Mouse (Mus musculus) cerebellum, adult 9-11 months (tissue): Measurements from ENCODE around the gene Naif1.
A peak's percentile ranks its signal among the peaks of the same experiment; 100 is the strongest.

Source experiments
- DNase-seq: peaks from one replicate; pipeline ENCODE4 v3.0.0; 2022

Gene Naif1

DNA sequence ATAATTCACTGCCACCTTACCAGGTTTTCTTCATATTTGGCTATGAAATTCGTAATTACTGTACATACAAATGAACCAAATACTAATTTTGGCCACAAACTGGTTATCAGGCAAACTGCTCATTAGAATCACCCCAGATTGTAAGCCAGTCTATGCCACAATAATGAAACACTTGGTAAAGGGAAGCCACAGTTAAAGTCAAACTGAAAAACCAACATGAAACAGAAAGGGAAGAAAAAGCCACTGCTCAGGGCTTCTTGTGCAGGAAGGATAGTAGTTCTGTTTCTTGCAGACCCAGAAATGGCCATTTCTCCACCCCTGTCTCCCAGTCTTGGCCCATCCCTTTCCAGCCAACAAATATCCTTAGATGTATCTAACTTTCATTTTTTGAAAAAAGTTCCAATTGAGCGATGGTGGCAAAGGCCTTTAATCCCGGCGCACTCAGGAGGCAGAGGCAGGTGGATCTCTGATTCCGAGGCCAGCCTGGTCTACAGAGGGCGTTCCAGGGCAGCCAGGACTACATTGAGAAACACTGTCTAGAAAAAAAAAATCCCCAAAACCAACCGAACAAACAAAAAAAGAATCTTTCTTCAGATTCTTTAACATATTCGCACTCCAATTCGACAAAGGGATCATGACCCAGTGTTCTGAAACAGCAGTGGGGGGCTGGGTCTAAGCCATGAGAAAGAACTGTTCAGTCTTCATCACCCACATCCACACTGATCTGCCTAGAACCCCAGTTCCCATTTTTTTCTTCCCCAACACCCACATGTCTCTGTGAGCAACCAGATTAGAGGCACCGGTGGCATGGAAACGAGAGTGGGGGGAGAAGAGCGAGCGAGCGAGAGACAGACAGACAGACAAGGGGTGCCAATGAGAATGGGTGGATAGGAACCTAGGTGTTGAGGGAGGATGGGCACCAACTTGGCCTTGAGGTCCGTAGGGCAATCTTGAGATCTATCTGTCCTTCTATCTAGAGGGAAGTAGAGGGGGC lies at the start of gene Naif1:
Gene Naif1, plus strand, starts transcription at position 697 of the 994 bp plus-strand sequence.
- DNase-seq, result peak; percentile 57

DNA sequence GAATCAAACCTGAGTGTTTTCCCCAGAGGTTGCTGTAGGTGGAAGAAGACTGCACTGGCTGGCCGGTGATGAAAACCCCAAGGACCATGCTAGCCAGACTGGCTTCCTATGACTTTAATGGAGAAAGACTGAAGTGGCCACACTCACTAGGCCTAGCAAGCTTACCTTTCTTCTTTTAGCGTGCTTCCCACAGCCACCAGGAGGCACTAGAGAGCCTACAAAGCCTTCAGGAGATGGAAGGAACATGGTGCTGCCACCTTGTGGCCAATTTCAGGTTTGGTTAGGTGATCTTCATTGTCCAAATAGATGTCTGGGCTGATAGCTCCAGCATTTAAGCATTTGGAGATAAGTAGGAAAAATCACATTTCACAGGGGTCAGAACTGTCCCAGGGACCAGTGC lies 45.6 kb upstream of the Naif1 start:
- DNase-seq, result peak; percentile 91

DNA sequence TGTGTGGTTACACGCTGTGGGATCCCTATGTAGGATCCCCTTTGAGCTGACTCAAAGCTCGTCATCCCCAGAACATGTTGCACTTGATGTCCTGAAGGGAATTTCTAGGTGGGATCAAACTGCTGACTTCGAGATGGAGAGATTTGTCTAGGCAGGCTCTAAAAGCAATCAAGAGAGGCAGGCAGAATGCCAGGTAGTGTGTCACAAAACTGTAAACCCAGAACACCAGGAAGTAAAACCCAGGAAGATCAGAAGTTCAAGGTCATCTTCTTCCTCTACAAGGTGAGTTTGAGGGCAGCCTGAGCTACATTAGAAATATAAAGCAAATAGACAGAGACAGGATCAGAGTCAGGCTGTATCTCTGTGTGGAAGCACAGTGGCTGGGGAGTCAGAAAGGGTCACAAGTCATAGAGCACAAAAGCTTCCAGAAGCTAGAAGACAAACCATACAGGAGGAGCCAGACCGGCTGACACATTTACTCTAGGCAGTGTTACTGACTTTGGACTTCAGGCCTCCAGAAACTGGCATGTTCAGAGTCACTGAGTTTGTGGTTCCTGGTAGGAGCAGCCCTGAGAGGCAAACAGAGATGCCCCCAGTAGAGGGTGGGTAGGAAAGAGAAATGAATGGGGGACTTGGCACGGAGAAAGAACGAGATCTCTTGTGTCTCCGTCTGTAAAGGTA lies 43.0 kb upstream of the Naif1 start:
- DNase-seq, result no peak

DNA sequence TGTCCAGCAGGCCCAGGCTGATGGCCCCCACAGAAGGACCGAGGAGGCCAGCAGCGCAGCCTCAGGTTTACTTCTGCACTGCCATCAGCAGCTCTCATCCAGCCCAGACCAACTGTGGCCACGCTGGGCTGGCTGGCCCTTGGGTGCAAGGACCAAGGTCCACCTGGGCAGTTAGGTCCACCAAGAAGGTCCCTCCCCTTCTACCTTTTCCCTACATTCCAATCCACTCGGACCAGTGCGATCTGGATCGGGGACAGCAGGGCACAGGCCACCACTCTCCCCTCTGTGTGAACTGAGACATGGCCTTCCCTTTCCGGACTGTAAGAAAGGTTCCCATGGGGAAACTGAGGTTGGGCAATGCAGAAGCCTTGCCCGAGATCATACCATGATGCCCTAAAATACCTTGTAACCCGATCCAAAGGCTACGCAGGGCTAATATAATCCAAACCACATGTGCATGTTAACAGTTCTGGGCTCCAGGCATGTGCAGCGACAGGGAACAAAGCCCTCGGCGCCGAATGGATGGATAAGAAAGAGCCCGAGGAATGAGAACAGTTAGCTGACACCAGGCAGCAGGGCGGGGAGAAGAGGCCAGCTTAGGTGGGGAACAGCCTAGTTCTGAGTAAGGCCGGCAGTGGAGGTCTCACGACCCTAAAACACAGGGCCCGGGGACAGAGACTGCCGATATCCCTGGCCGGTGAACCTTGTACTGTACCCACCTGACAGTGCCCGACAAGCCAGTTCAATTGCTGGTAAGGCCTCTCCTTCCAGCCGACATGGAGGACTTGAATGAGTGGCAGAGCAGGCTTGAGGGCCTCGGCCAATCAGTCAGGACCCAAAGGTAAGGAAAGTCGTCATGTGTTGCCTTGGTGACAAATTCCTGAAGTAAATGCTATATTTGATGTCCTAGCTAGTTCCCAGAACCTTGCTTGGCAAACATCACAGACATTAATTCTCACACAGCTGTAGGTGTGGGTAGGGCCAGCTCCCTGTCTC lies 41.5 kb upstream of the Naif1 start:
- no peak for DNase-seq

DNA sequence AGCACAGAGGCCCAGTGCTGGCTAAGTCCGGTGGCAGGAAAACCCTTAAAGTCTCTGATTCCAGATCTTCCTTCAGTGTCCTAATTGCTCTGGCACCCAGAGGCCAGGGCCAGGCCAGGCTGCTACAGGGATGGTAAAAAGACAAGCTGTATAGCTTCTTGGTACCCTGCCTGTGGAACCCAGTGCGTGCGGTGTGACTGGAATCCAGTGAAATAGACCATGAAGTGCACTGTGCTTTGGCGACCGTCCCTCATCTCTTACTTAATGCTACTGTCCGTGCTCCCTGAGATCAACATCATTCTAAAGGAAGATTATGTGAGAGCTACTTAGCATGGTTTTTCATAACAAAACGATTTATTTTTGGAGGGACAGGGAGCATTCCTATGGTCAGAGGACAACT lies 38.9 kb upstream of the Naif1 start:
- no peak for DNase-seq

DNA sequence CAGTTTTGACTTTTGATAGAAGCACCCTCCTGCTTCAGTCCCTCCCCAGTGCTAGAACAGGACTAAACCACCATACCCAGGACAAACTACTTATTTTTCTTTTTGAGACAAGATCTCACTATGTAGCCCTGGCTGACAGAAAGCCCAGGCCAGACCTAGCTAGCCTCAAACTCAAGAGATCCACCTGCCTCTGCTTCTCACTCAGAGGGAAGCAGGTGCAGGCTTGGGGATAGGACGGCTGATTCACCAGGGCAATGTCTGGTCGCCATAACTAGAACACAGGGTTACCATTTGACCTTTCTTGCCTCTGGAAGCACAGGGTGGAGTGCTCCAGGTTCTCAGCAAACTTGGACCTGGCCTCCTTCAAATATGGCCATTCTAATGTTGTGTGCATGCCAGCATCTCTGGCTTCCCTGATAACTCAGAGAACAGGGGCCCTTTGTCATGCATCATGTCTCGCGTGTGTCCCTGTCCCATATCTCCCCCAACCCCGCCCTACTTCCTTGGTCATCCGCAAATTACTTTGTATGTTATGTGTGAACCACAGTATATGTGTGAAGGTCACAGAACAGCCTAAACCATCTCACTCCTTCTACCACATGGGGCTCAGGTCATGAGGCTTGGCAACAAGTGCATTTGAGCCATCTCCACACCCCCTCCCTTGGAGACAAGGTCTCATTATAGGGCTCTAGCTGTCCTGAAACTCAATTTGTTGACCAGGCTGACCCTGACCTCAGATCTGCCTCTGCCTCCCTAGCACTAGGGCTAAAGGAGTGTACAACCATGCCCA lies 37.3 kb upstream of the Naif1 start:
- DNase-seq, result no peak

DNA sequence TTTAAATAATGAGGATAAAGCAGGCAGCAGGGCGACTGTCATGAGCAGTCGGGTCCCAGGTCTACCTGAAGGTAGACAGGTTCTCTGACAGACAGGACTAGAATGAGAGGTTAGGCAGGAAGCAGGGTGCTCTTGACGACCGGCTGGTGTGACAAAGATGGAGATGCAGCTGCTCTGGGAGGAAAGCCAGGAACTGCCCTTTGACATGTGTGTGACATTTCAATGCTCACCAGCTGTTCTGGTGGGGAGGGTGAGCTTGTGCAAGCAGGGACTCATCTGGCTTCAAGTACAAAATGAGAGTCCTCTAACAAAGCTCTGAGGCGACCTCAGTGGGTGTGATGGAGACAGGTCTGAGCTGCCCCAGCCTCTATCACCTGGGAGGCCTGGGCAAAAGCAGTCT lies 36.3 kb upstream of the Naif1 start:
- DNase-seq, result no peak

DNA sequence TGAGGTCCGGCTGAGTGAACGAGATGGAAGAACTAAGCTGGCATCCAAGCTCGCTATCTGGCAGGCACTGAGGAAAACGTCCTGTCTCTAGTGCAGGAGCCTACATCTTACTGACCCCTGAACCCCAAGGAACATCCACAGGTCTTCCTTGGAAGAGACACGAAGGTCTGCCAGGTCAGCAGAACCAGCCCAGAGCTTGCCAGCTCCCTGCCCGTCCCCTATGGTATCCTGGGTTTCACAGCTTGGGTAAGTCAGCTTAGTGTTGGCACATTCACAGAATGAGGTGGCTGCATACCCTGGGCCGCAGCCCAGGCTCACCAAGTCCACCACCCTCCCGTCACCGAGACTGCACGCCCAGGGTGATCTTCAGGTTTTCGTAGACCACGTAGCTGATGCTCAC lies 34.5 kb upstream of the Naif1 start:
- no peak for DNase-seq

DNA sequence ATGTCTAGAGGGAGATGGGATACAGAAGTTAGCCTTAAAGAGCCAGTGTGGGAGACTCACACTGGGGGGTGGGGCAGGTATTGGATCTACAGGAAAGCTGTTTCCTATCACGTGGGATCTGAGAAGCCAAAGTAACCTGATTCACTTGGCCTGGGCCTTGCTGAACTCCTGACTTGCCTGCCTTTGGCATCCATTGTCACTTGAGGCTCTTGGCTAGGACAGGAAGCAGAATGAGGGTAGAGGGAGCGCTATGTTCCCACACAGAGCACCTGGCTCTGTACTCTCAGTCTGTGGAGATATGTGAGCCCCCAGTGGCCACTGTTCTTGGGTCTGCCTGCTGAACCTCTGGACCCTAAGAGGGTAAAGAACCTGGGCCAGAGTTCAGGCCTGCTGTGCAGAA lies 33.7 kb upstream of the Naif1 start:
- no peak for DNase-seq

DNA sequence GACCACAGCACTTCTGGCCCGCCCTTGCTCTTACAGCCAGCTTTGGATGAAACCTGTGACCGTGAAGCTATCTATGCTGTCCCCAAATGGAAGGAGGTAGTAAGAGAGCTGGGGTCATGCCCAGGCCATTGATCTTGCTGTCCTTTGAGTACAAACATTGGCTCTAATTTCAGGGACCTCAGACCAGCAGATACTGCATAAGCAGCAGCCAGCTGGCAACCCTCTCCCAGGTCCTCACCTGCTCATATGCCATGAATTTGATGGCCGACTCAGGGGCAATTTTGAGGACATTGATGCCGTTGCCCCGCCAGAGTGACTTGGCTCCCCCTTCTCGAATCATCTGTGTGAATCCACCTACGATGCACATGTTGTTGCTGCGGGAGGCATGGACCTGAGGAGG lies 32.8 kb upstream of the Naif1 start:
- DNase-seq, result no peak

DNA sequence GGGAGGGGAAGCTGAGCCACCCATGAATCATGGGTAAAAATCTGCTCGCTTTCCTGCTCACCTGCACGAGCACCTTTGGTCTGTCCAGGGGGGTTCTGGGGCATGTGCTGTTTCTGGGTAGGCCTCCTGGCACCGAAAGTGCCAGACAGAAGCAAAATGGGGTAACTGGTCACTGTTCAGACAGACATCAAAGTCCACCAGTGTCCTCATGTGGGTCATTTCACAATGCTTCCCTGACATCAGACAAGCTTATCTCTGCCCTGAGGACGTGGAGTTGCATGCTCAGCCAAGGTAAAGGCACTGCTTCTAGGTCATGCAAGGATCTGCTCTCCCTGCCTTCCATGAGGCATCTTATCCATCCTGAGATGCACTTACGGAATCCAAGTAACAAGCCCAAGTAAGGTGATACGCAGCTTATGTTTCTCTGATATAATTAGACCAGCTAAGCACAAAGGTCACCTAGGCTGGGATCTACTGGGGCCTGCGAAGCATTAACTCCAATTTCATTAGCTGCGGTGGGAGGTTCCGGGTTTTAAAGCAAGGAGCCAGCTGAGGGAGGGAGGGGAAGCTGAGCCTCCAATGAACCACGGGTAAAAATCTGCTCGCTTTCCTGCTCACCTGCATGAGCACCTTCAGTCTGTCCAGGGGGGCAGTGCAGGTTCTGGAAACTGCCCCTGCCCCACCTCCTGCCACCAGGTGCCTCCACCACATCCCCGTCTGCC lies 31.7 kb upstream of the Naif1 start:
- no peak for DNase-seq

DNA sequence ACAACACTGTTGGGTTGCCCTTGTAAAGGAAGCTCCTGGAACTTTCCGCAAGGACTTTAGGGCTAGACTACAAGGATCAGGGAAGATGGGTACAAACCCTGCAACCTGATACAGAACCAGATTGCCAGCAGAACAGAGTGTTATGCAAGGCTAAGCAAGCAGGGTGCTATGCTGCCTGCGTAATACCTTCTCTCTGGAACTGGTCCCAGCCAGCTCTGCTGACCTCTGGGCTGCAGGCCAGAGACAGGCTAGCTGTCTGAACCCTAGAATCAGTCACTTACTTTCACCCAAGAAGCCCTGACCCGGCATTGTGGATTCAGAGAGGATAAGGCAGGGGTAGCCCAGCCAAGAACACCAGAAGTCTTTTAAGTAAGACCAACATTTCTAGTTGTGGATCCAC lies 30.9 kb upstream of the Naif1 start:
- DNase-seq, result peak; percentile 82

DNA sequence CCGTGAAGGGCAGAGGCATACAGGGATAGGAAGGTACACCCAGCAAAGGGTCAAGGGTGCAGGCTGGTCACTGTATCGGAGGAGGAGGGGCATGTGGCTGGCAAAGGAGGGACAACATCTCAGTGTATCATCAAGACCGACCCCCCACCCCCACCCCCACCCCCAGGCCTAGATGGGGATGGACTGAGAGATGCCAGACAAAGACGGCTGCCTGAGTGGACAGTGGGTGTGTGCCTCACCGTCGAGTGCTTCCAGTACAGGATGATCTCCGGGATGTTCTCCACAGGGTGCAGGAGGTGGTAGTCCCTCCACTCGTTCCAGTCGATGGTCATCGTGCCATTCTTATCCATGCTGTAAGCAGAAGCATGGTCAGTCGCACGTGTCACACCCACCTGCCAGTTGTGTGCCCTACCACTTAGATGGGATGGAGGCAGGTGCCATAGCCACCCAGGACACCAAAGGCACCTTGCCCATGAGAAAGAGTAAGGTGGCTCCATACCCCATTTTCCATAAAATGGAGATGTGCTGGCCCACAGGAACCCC lies 30.1 kb upstream of the Naif1 start:
- no peak for DNase-seq

DNA sequence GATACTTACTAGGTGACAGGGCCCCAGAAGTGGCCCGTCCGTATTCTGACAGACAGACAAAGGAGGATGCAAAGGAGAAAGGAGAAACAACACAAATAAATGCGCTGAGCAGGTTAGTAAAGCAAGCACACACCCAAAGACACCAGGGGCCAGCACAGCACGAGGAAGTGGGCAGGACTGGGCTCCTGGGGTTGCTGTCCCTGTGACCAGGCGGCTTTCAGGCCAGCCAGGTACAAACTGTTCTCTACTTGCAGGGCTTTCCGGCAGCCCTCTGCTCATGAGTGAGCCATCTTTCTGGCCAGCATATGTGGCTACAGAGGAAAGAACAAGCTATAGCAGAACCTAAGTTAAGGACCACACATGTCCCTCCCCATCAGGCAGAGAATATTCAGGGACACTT lies 29.6 kb upstream of the Naif1 start:
- no peak for DNase-seq

DNA sequence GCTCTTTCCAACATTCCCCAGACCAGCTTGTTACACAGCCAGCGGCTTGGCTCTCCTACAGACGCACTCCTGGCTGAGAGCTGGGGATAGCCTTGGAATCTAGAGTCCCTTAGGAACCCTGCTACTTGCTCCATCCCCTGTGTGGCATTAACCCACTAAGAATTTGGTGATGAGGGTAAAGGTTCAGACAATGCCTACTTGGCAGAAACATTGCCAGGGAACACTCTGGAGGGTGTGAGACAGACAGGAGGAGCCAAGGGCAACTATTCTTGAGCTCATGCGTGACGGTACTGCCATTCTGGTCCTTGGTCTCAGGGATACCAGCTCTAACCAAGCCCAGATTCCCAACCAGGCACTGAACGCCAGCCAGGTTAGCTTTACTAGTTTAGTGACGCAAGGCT lies 28.4 kb upstream of the Naif1 start:
- DNase-seq, result no peak

DNA sequence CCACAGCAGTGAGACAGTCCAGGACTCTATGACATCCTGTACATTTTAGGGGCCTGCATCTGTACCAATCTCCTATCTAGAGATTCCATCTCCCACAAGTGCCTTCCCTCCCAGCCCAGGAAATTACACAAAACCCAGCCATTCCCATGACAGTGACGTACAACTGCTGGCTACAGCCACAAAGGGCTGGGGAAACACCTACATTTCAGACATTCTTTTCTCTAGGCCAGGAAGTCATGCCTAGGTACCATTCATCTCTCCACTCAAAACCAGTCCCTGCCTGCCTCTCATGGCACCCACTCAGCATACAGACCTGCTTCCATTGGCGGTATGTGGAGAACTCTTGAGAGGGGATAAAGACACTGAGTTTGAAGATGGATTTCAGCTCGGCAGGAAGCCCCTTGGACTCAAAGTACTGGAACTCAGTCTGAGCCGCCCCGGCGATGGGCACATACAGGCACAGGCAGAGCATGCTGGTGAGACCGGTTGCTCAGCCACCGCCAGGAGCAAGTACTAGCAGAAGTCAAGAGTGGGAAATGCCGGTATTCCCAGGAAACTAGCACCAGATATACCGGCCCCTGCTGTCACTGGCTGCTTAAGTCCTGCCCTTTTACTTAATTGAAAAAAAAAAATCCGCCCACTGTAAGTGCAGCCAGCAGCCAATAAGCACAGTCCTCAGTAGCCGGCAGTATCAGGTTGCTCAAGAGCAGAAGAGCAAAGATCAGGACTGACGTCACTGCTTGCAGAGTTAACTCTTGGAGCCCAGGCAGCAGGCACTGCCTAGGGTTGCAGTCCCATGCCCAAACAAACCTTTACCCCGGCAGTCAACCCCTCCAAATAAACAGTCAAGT lies 26.6 kb upstream of the Naif1 start:
- DNase-seq, result peak; percentile 69

DNA sequence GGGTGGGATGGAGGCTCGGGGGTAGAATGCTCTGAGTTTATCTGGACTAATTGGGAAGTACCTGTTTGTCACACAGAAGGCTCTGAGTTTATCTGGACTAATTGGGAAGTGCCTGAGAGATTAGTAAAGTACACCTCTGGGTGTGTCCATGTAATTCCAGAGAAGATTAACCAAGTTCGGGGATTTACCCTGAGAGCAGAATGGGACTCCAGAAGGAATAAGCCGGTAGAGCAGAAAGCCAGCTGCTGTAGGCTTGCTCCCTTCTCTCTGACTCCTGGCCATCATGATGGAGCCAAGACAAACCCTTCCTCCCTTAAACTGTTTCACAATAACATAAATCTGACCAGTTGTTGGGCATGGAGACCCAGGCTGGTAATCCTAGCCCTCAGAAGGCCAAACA lies 25.5 kb upstream of the Naif1 start:
- no peak for DNase-seq

DNA sequence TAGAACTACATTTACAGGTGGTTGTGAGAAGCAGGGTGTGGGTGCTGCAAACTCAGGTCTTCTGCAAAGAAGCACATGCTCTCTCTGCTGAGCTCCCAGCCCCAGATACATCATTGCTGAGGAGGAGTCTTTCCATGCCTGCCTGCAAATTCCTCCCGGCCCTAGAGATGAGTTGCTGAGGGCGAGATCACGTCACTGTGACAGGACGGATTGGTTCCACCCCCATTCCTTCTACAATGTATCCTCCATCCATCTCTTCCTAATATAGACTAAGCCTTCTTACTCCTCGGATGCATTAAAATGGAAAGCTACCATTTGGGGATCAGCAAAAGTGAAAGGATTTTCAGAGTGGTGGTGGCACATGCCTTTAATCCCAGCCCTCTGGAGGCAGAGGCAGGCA lies 24.7 kb upstream of the Naif1 start:
- DNase-seq, result no peak

DNA sequence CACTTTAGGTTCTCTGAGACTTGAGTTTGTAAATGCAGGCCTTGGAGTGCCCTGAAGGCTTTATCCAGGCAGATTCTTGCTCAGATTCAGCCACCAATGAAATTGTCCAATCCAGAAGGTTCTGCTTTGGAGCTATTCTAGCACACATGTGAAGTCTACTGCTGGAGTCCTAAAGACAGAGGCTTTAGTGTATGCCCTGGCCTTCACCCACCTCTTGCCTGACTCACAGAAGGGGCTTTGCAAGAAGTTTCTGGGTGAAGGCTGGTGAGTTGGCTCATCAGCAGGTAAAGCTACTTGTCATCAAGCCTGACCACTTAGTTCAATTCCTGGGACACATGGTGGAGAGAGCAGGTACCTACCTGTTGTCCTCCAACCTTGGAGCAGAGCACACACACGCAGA lies 24.1 kb upstream of the Naif1 start:
- no peak for DNase-seq

DNA sequence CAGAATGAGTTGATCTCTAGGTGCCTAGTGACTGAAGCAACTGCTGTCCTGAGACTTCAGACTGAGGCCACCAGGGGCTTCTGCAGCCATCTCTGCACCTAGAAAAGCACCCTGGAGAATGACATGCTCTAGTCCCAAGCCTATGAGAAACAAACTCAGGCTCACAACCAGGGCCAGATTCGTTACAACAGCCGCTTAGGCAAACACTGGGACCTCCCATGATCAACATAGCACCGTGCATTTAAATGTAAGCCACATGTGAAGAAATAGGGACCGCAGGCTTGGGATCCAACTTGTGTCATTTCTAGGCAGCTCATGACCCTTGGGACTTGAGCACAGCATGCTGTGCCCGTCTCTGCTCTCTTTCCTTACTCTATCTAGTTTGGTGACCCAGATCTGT lies 22.5 kb upstream of the Naif1 start:
- DNase-seq, result no peak
